Mouse (Mus musculus): ENCODE data around the gene Srebf1. TPM values are rescaled to one million over a fixed set of nuclear protein-coding genes. Genes with fewer than 3 reads are reported as not detected.

Gene Srebf1
- polyA plus RNA-seq, 1 experiment from 2014 or later = 54.1 TPM

- WGBS = 94% methylated on average over 1 of the region's 1 CpGs
- ATAC-seq (ENCODE audit: insufficient number of reproducible peaks, insufficient read depth, low FRiP score, low TSS enrichment, low read depth) = no peak
Measured at GRCm38 (mm10) chr11:60162547-60162946, 59.8 kb downstream of the Srebf1 start.

GRCm38 (mm10) chr11:60161146-60161874 is 61.1 kb downstream of the Srebf1 start:
- Histone ChIP-seq H3K4me1 (replicated peaks) (peaks cover 52% of the 10 kb centered on the region), H3K9ac (replicated peaks) (no peak overlapping the region), H3K27me3 (no peaks in the 10 kb centered on the region), H3K27ac (no peak overlapping the region), H3K4me2 (no peak overlapping the region), H3K36me3 (peaks cover 34% of the 10 kb centered on the region), H3K4me3 (replicated peaks) (no peak overlapping the region), H3K9me3 (no peaks in the 10 kb centered on the region)
- ATAC-seq (ENCODE audit: insufficient number of reproducible peaks, insufficient read depth, low FRiP score, low TSS enrichment, low read depth) = no peak
- WGBS = 72% methylated on average over 9 of the region's 9 CpGs

More at GRCm38 (mm10) chr11:60162547-60162946, 59.8 kb downstream of the Srebf1 start:
- Histone ChIP-seq H3K36me3 (peaks cover 35% of the 10 kb centered on the region), H3K4me1 (replicated peaks) (peaks cover 61% of the 10 kb centered on the region), H3K9ac (replicated peaks) (no peak overlapping the region), H3K27me3 (no peaks in the 10 kb centered on the region), H3K27ac (no peak overlapping the region), H3K4me3 (replicated peaks) (no peak overlapping the region), H3K4me2 (no peak overlapping the region), H3K9me3 (no peaks in the 10 kb centered on the region)

GRCm38 (mm10) chr11:60160454-60161114 is 61.8 kb downstream of the Srebf1 start:
- H3K9ac ChIP-seq (replicated peaks) = no peak overlapping the region
- H3K4me2 ChIP-seq = no peak overlapping the region
- no peak overlapping the region for H3K4me3 ChIP-seq (replicated peaks)
- peaks cover 45% of the 10 kb centered on the region for H3K4me1 ChIP-seq (replicated peaks)
- 65% methylated on average over 3 of the region's 3 CpGs for WGBS
- no peak for ATAC-seq (ENCODE audit: insufficient number of reproducible peaks, insufficient read depth, low FRiP score, low TSS enrichment, low read depth)
- H3K27me3 ChIP-seq = no peaks in the 10 kb centered on the region
- 0 out of 2 replicates have a peak overlapping the region, but pooled peaks have one; percentile 4 for H3K27ac ChIP-seq
- H3K36me3 ChIP-seq = peaks cover 40% of the 10 kb centered on the region
- no peaks in the 10 kb centered on the region for H3K9me3 ChIP-seq

GRCm38 (mm10) chr11:60159955-60160354 is 62.4 kb downstream of the Srebf1 start:
- peaks cover 44% of the 10 kb centered on the region for H3K36me3 ChIP-seq
- 0 out of 2 replicates have a peak overlapping the region, but pooled peaks have one; percentile 4 for H3K27ac ChIP-seq
- peaks cover 42% of the 10 kb centered on the region for H3K4me1 ChIP-seq (replicated peaks)
- H3K4me3 ChIP-seq (replicated peaks) = no peak overlapping the region
- no peak for ATAC-seq (ENCODE audit: insufficient number of reproducible peaks, insufficient read depth, low FRiP score, low TSS enrichment, low read depth)
- no peak overlapping the region for H3K9ac ChIP-seq (replicated peaks)
- H3K4me2 ChIP-seq = no peak overlapping the region
- 84% methylated on average over 5 of the region's 5 CpGs for WGBS
- no peaks in the 10 kb centered on the region for H3K9me3 ChIP-seq
- H3K27me3 ChIP-seq = no peaks in the 10 kb centered on the region

GRCm38 (mm10) chr11:60158271-60158670 is 64.1 kb downstream of the Srebf1 start:
- Histone ChIP-seq H3K9ac (replicated peaks) (no peak overlapping the region), H3K4me1 (replicated peaks) (peaks cover 26% of the 10 kb centered on the region), H3K4me3 (replicated peaks) (no peak overlapping the region), H3K36me3 (peaks cover 53% of the 10 kb centered on the region), H3K27ac (no peak overlapping the region), H3K4me2 (no peak overlapping the region), H3K27me3 (no peaks in the 10 kb centered on the region), H3K9me3 (no peaks in the 10 kb centered on the region)
- ATAC-seq (ENCODE audit: insufficient number of reproducible peaks, insufficient read depth, low FRiP score, low TSS enrichment, low read depth) = no peak
- WGBS = 85% methylated on average over 4 of the region's 4 CpGs

- no peak overlapping the region for H3K27ac ChIP-seq
- peaks cover 8% of the 10 kb centered on the region; the same call in 1 of the 2 replicates for H3K4me1 ChIP-seq (replicated peaks)
- no peak for ATAC-seq (ENCODE audit: insufficient number of reproducible peaks, insufficient read depth, low FRiP score, low TSS enrichment, low read depth)
- H3K4me2 ChIP-seq = no peak overlapping the region
- no peaks in the 10 kb centered on the region for H3K27me3 ChIP-seq
- no peak overlapping the region for H3K9ac ChIP-seq (replicated peaks)
- 90% methylated on average over 5 of the region's 5 CpGs for WGBS
- no peaks in the 10 kb centered on the region for H3K9me3 ChIP-seq
- H3K4me3 ChIP-seq (replicated peaks) = no peak overlapping the region
- H3K36me3 ChIP-seq = peaks cover 60% of the 10 kb centered on the region
Measured at GRCm38 (mm10) chr11:60155690-60156089, 66.7 kb downstream of the Srebf1 start.

GRCm38 (mm10) chr11:60153936-60154335 is 68.4 kb downstream of the Srebf1 start:
- no peak overlapping the region for H3K4me2 ChIP-seq
- no peak overlapping the region for H3K27ac ChIP-seq
- H3K36me3 ChIP-seq = peaks cover 71% of the 10 kb centered on the region
- 82% methylated on average over 3 of the region's 3 CpGs for WGBS
- no peak overlapping the region for H3K9ac ChIP-seq (replicated peaks)
- H3K4me3 ChIP-seq (replicated peaks) = no peak overlapping the region
- no peaks in the 10 kb centered on the region for H3K4me1 ChIP-seq (replicated peaks)
- H3K9me3 ChIP-seq = no peaks in the 10 kb centered on the region
- ATAC-seq (ENCODE audit: insufficient number of reproducible peaks, insufficient read depth, low FRiP score, low TSS enrichment, low read depth) = no peak
- H3K27me3 ChIP-seq = no peaks in the 10 kb centered on the region

GRCm38 (mm10) chr11:60152339-60152738 is 70.0 kb downstream of the Srebf1 start:
- 92% methylated on average over 1 of the region's 1 CpGs for WGBS
- H3K27ac ChIP-seq = no peak overlapping the region
- H3K4me1 ChIP-seq (replicated peaks) = no peaks in the 10 kb centered on the region
- no peak overlapping the region for H3K9ac ChIP-seq (replicated peaks)
- H3K4me3 ChIP-seq (replicated peaks) = no peak overlapping the region
- no peaks in the 10 kb centered on the region for H3K9me3 ChIP-seq
- no peak overlapping the region for H3K4me2 ChIP-seq
- H3K36me3 ChIP-seq = peaks cover 85% of the 10 kb centered on the region
- no peaks in the 10 kb centered on the region for H3K27me3 ChIP-seq
- ATAC-seq (ENCODE audit: insufficient number of reproducible peaks, insufficient read depth, low FRiP score, low TSS enrichment, low read depth) = no peak

- Histone ChIP-seq H3K9ac (replicated peaks) (no peak overlapping the region), H3K27me3 (no peaks in the 10 kb centered on the region), H3K9me3 (no peaks in the 10 kb centered on the region), H3K27ac (no peak overlapping the region), H3K4me3 (replicated peaks) (no peak overlapping the region), H3K4me1 (replicated peaks) (no peaks in the 10 kb centered on the region), H3K36me3 (peaks cover 90% of the 10 kb centered on the region), H3K4me2 (no peak overlapping the region)
- ATAC-seq (ENCODE audit: insufficient number of reproducible peaks, insufficient read depth, low FRiP score, low TSS enrichment, low read depth) = no peak
- WGBS = 92% methylated on average over 3 of the region's 3 CpGs
Measured at GRCm38 (mm10) chr11:60150677-60151076, 71.7 kb downstream of the Srebf1 start.

Measured in limb, embryonic 12.5 days (tissue).